In genomic region chr17:68748296-68748695, GRCm38 (mm10) we compare ENCODE assay signal across 19 mouse cellular contexts.
DNase-seq lines count a peak whose midpoint lies in the region; ATAC-seq and TF ChIP-seq lines count a peak whose summit lies in the region.
"Had no signal": no experiment of that assay in that cellular context is flagged by ENCODE, and none has a peak within 500 bp of the region (broad histone marks: within the 10 kb centered on the region; RNA-seq: fewer than 3 reads in every experiment).

No protein-coding gene starts in this region.

- WGBS in hindbrain, postnatal 0 days, result 35% methylated on average over 1 of the region's 1 CpGs
- 88% methylated on average over 1 of the region's 1 CpGs for WGBS in hindbrain, embryonic 12.5 days

- H3K4me1 ChIP-seq in hindbrain, postnatal 0 days (ENCODE audit: insufficient read depth, low read length), result no peaks in the 10 kb centered on the region; the same call in 1 of the 2 replicates
- no peaks in the 10 kb centered on the region for H3K4me1 ChIP-seq in hindbrain, embryonic 12.5 days
- H3K4me1 ChIP-seq: embryonic facial prominence, embryonic 12.5 days; forebrain, embryonic 12.5 days; hindbrain, embryonic 13.5 days; intestine, embryonic 15.5 days had no signal

- no peaks in the 10 kb centered on the region for H3K27me3 ChIP-seq in hindbrain, postnatal 0 days (ENCODE audit: insufficient read depth, low read length)
- H3K27me3 ChIP-seq in hindbrain, embryonic 12.5 days, result no peaks in the 10 kb centered on the region
- H3K27me3 ChIP-seq: forebrain, embryonic 12.5 days; hindbrain, embryonic 13.5 days; intestine, embryonic 15.5 days had no signal

- TF ChIP-seq CTCF in hindbrain, postnatal 0 days (IDR thresholded peaks at IDR 0.05; ENCODE audit: low read depth), result no peak

- intact Hi-C loops in gastrocnemius, postnatal 14 days (cut with DNase I; ENCODE audit: low total_unique reads), result no loop called here
- intact Hi-C loops in heart, postnatal 25 days (cut with DNase I), result no loop called here

- H3K4me3 ChIP-seq in hindbrain, postnatal 0 days (ENCODE audit: low read length), result no peak overlapping the region
- H3K4me3 ChIP-seq in hindbrain, embryonic 12.5 days, result no peak overlapping the region
- H3K4me3 ChIP-seq: embryonic facial prominence, embryonic 12.5 days; forebrain, embryonic 12.5 days; heart, adult 2 months; hindbrain, embryonic 13.5 days; intestine, embryonic 15.5 days had no signal

- no peaks in the 10 kb centered on the region for H3K36me3 ChIP-seq in hindbrain, postnatal 0 days (ENCODE audit: insufficient read depth, low read length)
- no peaks in the 10 kb centered on the region for H3K36me3 ChIP-seq in hindbrain, embryonic 12.5 days
- H3K36me3 ChIP-seq: embryonic facial prominence, embryonic 12.5 days; forebrain, embryonic 12.5 days; hindbrain, embryonic 13.5 days; intestine, embryonic 15.5 days had no signal

- H3K27ac ChIP-seq in hindbrain, postnatal 0 days, result 0 out of 2 replicates have a peak overlapping the region, but pooled peaks have one; percentile 22
- H3K27ac ChIP-seq in hindbrain, embryonic 12.5 days, result no peak overlapping the region
- H3K27ac ChIP-seq: embryonic facial prominence, embryonic 12.5 days; forebrain, embryonic 12.5 days; heart, adult 2 months; hindbrain, embryonic 13.5 days; intestine, embryonic 15.5 days had no signal

- H3K4me2 ChIP-seq in hindbrain, postnatal 0 days (ENCODE audit: low read depth, low read length), result no peak overlapping the region
- H3K4me2 ChIP-seq in hindbrain, embryonic 12.5 days (replicated peaks), result no peak overlapping the region
- H3K4me2 ChIP-seq: embryonic facial prominence, embryonic 12.5 days; forebrain, embryonic 12.5 days; hindbrain, embryonic 13.5 days; intestine, embryonic 15.5 days had no signal

- no peaks in the 10 kb centered on the region for H3K9me3 ChIP-seq in hindbrain, postnatal 0 days (ENCODE audit: low read length)
- no peaks in the 10 kb centered on the region for H3K9me3 ChIP-seq in hindbrain, embryonic 12.5 days (replicated peaks)
- H3K9me3 ChIP-seq: embryonic facial prominence, embryonic 12.5 days; forebrain, embryonic 12.5 days; hindbrain, embryonic 13.5 days; intestine, embryonic 15.5 days had no signal

- ATAC-seq in hindbrain, postnatal 0 days, result no peak
- no peak for ATAC-seq in hindbrain, embryonic 12.5 days (ENCODE audit: low FRiP score)
- ATAC-seq: intestine, embryonic 15.5 days had no signal

- H3K9ac ChIP-seq in hindbrain, postnatal 0 days (replicated peaks; ENCODE audit: low read length), result no peak overlapping the region
- no peak overlapping the region for H3K9ac ChIP-seq in hindbrain, embryonic 12.5 days
- H3K9ac ChIP-seq: embryonic facial prominence, embryonic 12.5 days; forebrain, embryonic 12.5 days; hindbrain, embryonic 13.5 days; intestine, embryonic 15.5 days had no signal

- DNase-seq in heart, adult 11 months, result peak; percentile 90
- DNase-seq in heart, postnatal 4 days, result no peak
- DNase-seq in hindbrain, postnatal 0 days (ENCODE audit: low spot score), result no peak
- DNase-seq in gastrocnemius, postnatal 14 days, result peak; percentile 51
- DNase-seq in heart, postnatal 25 days (ENCODE audit: low spot score), result peak; percentile 9
- DNase-seq in cerebellum, postnatal 4 days (ENCODE audit: low spot score in 2 of 2), result no peak
- no peak for DNase-seq in cerebellum, postnatal 36 days
- DNase-seq: adrenal gland, adult 2 months; adrenal gland, postnatal 25 days; cerebellum, adult 18-20 months; cerebellum, adult 9-11 months; embryo, embryonic 11 days; kidney, adult 18-20 months had no signal

Comparison
In these comparisons a context has a peak if more than half of its experiments do, and no peak if none do; other contexts are left out.
1. DNase-seq: peak in heart, adult 11 months (single experiment), gastrocnemius, postnatal 14 days (single experiment) and heart, postnatal 25 days (single experiment); none in heart, postnatal 4 days (single experiment), hindbrain, postnatal 0 days (single experiment), cerebellum, postnatal 4 days (0 of 2) and cerebellum, postnatal 36 days (0 of 2).